Mouse (Mus musculus) monocyte, adult 5-6 weeks (primary cell): ENCODE measurements around the gene Prss54. TPM values are rescaled to one million over a fixed set of nuclear protein-coding genes. Genes with fewer than 3 reads are reported as not detected.
A peak's percentile ranks its signal among the peaks of the same experiment; 100 is the strongest.
"Not testable (repeated sequence)": the region's sequence is repeated elsewhere in the genome, so short reads cannot be mapped to it uniquely, and the experiment has no call there.

ENCODE experiments used
- ATAC-seq: fragments of 153-309, 156-312 bp; replicated peaks from 2 replicates; pipeline ENCODE4 v1.8.0; 2017; ENCODE audit warnings: mild to moderate bottlenecking; ENCODE audit not compliant: low TSS enrichment, insufficient number of reproducible peaks, severe bottlenecking, poor library complexity, low FRiP score
- total RNA-seq: library from RNA; stranded (forward); fragments of 200-1000, 200-491, 200-594 nt; gene quantifications from 3 replicates; pipeline ENCODE4 v1.2.3, GENCODE M21; 2017

Prss54 gene
- total RNA-seq, result not detected in 3 replicates

- no peak for ATAC-seq
Observed at GRCm38 (mm10) chr8:95576240-95576639, at the start of gene Prss54. Gene Prss54 (minus strand): TSS chr8:95576340.

DNA sequence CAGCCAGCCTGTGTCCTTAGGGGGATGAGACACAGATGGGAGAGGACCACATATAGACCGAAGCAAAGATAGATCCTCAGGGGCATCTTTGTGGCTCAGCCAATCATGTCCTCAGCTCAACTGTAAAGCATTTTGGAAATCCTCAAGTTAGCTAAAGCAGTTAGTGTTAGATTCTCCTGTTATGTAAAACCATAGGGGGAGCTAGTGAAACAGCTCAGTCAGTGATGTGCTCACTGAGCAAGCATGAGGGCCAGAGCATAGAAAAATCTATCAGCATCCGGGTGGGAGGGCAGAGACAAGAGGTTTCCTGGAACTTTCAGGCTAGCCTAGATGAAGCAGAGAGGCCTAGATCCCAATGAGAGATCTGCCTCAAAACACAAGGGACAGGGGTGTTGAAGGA is 48.7 kb upstream of the Prss54 start:
- ATAC-seq, result no peak

- ATAC-seq, result no peak
Observed at GRCm38 (mm10) chr8:95620046-95620445, 43.9 kb upstream of the Prss54 start.

GRCm38 (mm10) chr8:95616383-95616782 is 40.2 kb upstream of the Prss54 start:
- ATAC-seq, result no peak

- ATAC-seq, result no peak
Observed at GRCm38 (mm10) chr8:95611769-95612168, 35.6 kb upstream of the Prss54 start.

DNA sequence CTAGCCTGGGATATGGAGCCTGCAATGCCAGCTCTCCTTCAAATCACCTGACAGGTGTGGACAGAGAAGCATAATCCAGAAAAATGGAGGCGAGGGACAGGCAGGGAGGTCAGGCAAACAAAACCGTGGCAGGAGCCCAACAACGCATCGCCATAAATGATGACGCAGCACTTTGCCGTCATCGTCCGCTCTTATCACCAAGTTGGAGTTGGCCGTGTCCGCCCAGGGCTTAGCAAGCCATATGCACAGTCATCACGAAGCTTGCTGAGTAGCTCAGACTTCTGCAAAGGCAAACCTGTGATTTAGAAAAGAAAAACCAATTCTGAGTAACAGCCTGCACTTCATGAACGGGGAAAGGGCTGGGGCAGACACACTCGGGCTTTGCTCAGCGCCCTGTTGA is 34.6 kb upstream of the Prss54 start:
- ATAC-seq, result no peak

DNA sequence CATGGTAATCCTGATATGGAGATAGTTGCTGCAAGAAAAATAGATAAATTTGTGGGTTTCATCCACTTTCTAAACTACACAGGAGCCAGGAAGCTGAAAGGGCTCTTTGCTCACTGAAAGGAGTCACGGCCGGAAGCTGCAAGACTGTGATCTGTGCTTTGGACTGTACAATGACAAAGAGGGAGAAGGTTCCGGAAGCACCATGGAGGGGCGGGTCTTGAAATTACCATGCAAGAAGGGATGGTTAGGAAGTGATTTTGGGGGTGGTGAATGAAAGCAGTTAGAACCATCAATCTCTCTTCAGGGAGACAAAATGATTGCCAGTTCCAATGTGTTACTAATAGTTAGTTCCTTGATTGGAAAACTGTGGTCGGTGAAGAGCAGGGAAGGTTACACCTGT is 33.3 kb upstream of the Prss54 start:
- ATAC-seq, result no peak

DNA sequence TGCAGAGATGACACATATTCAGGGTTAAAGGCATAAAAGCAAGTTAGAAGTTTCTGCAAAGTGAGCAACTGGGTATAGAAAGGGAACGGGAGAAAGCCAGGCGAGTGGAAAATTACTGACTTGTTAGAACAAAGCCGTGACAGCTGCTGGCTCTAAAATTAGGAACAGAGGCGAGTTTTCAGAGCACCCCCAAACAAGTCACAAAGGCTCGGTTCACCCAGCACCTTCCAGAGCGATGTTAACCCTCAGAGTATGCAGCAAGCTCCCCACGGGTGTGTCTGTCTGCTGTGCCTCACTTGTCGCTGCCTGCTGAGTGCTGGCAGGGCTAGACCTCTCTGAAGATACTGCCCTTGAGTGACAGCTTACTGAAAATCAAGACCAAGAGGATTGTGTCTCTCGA is 31.1 kb upstream of the Prss54 start:
- no peak for ATAC-seq

DNA sequence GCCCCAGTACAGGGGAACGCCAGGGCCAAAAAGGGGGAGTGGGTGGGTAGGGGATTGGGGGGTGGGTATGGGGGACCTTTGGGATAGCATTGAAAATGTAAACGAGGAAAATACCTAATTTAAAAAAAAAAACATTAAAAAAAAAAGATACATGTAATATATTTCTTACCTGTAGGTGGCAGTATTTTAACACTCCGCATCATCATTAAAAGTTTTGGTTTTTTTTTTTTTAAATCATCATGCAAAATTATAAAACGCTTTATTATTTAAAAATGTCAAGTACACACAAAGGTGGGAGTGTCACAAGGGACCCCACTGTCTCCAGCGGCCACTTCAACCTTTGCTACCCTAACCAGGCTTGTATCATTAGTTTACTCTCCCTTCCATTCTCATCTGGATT is 30.4 kb upstream of the Prss54 start:
- ATAC-seq, result not testable (repeated sequence)

DNA sequence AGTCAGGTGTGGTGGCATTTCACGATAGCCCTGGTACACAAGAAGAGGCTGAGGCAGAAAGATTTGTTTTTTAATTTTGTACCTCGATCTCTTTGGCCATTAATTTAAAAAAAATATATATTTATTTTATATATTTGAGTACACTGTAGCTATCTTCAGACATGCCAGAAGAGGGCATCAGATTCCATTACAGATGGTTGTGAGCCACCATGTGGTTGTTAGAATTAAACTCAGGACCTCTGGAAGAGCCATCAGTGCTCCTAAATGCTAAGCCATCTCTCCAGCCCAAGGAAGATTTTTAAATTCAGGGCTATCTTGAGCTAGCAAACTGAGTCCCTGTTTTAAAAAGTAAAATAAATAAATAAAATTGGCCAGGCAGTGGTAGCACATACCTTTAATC is 26.0 kb upstream of the Prss54 start:
- ATAC-seq, result no peak

DNA sequence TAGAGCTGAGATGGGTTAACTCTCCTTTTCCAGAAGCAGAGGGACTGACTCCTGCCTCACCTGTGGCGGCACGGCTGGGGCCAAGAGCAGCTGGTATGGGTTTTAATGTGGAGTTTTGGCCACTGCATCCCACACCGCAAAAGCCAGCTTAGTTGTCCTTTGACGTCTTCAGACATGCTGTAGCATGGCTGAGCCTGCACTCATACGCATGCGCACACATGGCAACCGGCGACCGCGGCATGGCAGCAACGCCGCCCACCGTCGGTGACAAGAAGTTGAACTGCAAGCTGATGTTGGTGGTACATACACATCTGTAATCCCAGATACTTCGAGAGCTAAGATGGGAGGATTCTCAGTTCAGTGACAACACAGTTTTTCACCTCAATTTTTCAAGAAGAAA is 25.2 kb upstream of the Prss54 start:
- no peak for ATAC-seq

GRCm38 (mm10) chr8:95599861-95600260 is 23.7 kb upstream of the Prss54 start:
- ATAC-seq, result no peak

- ATAC-seq, result no peak
Observed at GRCm38 (mm10) chr8:95596841-95597241, 20.7 kb upstream of the Prss54 start.

- no peak for ATAC-seq
Observed at GRCm38 (mm10) chr8:95595131-95595530, 19.0 kb upstream of the Prss54 start.

DNA sequence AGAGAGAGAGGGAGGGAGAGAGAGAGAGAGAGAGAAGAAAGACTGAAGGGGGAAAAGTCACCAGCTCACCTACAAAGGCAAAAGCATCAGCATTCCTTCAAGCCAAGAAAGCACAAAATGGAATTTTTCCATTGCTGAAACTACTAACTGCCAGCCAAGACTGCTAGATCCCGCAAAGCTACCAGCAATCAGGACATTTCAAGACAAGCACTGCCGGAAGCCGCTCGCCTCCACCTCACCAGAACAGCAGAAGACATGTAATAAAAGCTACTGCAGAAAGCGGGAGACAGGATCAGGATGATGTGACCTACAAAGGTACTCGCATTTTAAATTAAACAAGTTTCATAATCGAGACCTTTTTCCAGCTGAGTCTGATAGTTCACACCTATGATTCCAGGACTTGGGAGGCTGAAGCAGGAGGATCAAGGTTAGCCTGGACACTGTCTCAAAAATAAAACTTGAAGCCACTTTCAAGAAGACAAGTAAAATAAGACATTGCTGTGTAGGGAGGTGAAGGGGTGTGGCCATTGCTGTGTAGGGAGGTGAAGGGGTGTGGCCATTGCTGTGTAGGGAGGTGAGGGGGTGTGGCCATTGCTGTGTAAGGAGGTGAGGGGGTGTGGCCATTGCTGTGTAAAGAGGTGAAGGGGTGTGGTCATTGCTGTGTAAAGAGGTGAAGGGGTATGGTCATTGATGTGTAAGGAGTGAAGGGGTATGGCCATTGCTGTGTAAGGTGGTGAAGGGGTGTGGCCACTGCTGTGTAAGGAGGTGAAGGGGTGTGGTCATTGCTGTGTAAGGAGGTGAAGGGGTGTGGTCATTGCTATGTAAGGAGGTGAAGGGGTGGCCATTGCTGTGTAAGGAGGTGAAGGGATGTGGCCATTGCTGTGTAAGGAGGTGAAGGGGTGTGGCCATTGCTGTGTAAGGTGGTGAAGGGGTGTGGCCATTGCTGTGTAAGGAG is 17.6 kb upstream of the Prss54 start:
- 0 out of 2 replicates have a peak, but pooled peaks have one; percentile 5 for ATAC-seq

DNA sequence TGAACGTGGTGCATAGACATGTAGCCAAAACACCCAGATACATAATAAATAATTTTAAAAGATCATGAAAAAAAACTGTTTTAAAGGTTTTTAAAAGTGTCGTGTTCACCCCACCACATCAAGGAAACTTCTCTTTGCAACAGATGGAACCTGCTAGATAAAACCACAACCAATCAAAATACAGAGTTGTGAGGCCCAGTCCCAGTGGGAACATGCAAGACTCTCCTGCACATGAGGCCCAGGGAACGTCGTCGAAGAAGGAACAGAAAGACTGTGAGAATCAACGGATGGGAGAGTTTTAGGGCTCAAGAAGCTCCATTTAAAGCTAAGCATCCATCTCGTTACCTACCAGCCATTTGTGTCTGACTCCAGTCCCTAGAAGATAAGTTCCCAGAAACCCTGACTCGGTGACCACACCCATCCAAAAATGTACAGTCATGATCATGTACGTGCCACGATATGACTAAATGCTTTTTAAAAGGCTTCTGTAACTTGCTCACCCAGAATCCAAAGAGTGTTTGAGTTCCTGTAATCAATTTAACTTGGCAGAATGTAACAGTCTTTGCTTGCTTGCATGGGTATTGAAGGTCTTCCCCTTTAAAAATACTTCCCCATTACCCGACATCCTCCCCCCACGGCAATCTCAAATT is 16.1 kb upstream of the Prss54 start:
- ATAC-seq, result no peak

DNA sequence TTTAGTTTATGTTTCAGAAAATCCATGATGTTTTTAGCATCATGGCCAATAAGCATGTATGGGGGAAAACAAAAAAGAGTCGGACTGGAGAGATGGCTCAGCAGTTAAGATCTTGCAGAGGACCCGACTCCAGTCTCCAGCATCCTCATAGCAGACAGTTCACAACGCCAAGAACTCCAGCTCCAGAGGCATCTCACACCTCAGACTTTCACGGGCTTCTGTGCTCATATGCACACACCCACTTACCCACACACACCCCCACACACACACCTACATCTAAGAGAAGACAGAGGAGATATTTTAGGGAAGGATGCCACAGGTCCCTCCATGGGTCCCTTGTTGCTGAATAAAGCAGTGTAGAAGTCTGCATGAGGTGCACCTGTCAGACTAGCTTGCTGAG is 14.4 kb upstream of the Prss54 start:
- ATAC-seq, result no peak

DNA sequence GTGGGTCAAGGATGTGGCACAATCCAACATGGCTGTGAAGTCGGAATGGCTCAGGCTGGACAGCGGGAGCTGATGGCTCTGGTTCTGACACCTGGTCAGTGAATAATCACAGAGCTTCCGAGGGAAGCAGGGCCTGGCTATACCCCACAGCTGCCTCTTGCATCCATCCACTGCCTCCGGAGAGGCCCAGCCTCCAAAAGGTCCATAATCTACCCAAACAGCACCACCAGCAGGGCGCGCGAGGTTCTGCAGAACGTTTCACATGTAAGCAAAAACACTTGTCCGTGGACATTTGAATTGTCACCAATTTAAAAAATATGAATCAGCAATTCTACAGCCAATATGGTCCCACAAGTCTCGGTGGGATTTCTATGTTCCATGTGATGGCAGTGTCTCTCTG is 13.1 kb upstream of the Prss54 start:
- ATAC-seq, result no peak

GRCm38 (mm10) chr8:95587339-95587738 is 11.2 kb upstream of the Prss54 start:
- ATAC-seq, result no peak

GRCm38 (mm10) chr8:95573146-95573545 is 3.0 kb downstream of the Prss54 start:
- no peak for ATAC-seq
